Mouse (Mus musculus) neural tube, embryonic 11.5 days (tissue): ENCODE data around the gene Slc35g3. TPM values are rescaled to one million over a fixed set of nuclear protein-coding genes. Genes with fewer than 3 reads are reported as not detected.

ENCODE experiments used
- ATAC-seq: fragments of 200-750 bp; cut with Nextera tagmentation; 2 replicates; pipeline ENCODE4 v1.8.0; 2017; ENCODE audit warnings: moderate number of reproducible peaks, mild to moderate bottlenecking, moderate TSS enrichment, moderate library complexity; ENCODE audit not compliant: insufficient read depth, low FRiP score, low TSS enrichment
- DNase-seq: peaks from one replicate; pipeline ENCODE4 v3.0.0-alpha.2; 2015; ENCODE audit warnings: low spot score
- H3K27ac ChIP-seq: fragments of 300-500 bp; sonication (generic); 2 replicates; pipeline ENCODE4 v1.5.1; 2014; ENCODE audit warnings: low read depth, mild to moderate bottlenecking, low read length
- H3K27me3 ChIP-seq: fragments of 300-500 bp; sonication (generic); 2 replicates; pipeline ENCODE4 v1.6.1; 2014; ENCODE audit warnings: mild to moderate bottlenecking, low read length, mixed read lengths; ENCODE audit not compliant: control insufficient read depth, insufficient read depth
- H3K36me3 ChIP-seq: fragments of 300-500 bp; sonication (generic); 2 replicates; pipeline ENCODE4 v1.6.1; 2014; ENCODE audit warnings: mild to moderate bottlenecking, low read length, moderate library complexity, mixed read lengths; ENCODE audit not compliant: control insufficient read depth, insufficient read depth
- H3K4me1 ChIP-seq: fragments of 300-500 bp; sonication (generic); 2 replicates; pipeline ENCODE4 v1.6.1; 2014; ENCODE audit warnings: low read length, mixed read lengths; ENCODE audit not compliant: control insufficient read depth, insufficient read depth
- H3K4me2 ChIP-seq: fragments of 300-500 bp; sonication (generic); 2 replicates; pipeline ENCODE4 v1.6.1; 2014; ENCODE audit warnings: low read depth, mild to moderate bottlenecking, moderate library complexity
- H3K4me3 ChIP-seq: fragments of 300-500 bp; sonication (generic); 2 replicates; pipeline ENCODE4 v1.5.1; 2014; ENCODE audit warnings: low read depth, low read length
- H3K9ac ChIP-seq: fragments of 300-500 bp; sonication (generic); 2 replicates; pipeline ENCODE4 v1.6.1; 2014; ENCODE audit warnings: mild to moderate bottlenecking, low read length
- H3K9me3 ChIP-seq: fragments of 300-500 bp; sonication (generic); 2 replicates; pipeline ENCODE4 v1.6.1; 2016; ENCODE audit warnings: low read length; ENCODE audit not compliant: control insufficient read depth
- WGBS: fragments of 180-500 bp; shearing (Covaris S2); extraction: QIAGEN DNeasy Blood & Tissue Kit; methylation state at CpG from one replicate; pipeline ENCODE4 v1.1.7; 2014; 5-methylcytosine and 5-hydroxymethylcytosine counted together
- polyA plus RNA-seq: library from polyadenylated mRNA; unstranded; fragments of >200 nt; fragmentation: Nextera tagmentation; extraction: Ambion mirVana; gene quantifications from 2 replicates; pipeline ENCODE4 v1.2.1, GENCODE M21; 2014

The Slc35g3 gene
- polyA plus RNA-seq, 1 experiment from 2014 or later = not detected

GRCm38 (mm10) chr11:69763551-69763950, 1.8 kb upstream of the Slc35g3 start:
- Histone ChIP-seq H3K9ac (no peak overlapping the region), H3K27me3 (no peaks in the 10 kb centered on the region), H3K9me3 (no peaks in the 10 kb centered on the region), H3K36me3 (no peaks in the 10 kb centered on the region), H3K4me2 (no peak overlapping the region), H3K4me1 (peaks cover 12% of the 10 kb centered on the region), H3K4me3 (no peak overlapping the region), H3K27ac (no peak overlapping the region)
- DNase-seq (no peak), ATAC-seq (no peak)
- WGBS = 67% methylated on average over 7 of the region's 7 CpGs

GRCm38 (mm10) chr11:69760901-69761200, 917 bp downstream of the Slc35g3 start:
- H3K27me3 ChIP-seq = no peaks in the 10 kb centered on the region
- peak overlapping the region; percentile 92; the same call in 1 of the 2 replicates for H3K27ac ChIP-seq
- ATAC-seq (no peak), DNase-seq (no peak)
- no peaks in the 10 kb centered on the region for H3K36me3 ChIP-seq
- WGBS = 92% methylated on average over 7 of the region's 7 CpGs
- peaks cover 27% of the 10 kb centered on the region for H3K4me1 ChIP-seq
- no peak overlapping the region for H3K4me2 ChIP-seq
- H3K9ac ChIP-seq = no peak overlapping the region
- no peak overlapping the region for H3K4me3 ChIP-seq
- no peaks in the 10 kb centered on the region for H3K9me3 ChIP-seq

GRCm38 (mm10) chr11:69760160-69760900, 1.4 kb downstream of the Slc35g3 start:
- ATAC-seq = no peak
- peaks cover 28% of the 10 kb centered on the region for H3K4me1 ChIP-seq
- peak overlapping the region; percentile 59; the same call in 1 of the 2 replicates for H3K4me3 ChIP-seq
- H3K36me3 ChIP-seq = no peaks in the 10 kb centered on the region
- WGBS = 80% methylated on average over 14 of the region's 14 CpGs
- H3K27me3 ChIP-seq = no peaks in the 10 kb centered on the region
- H3K4me2 ChIP-seq = peak overlapping the region; percentile 93
- peak overlapping the region; percentile 92 for H3K27ac ChIP-seq
- peak overlapping the region; percentile 63 for H3K9ac ChIP-seq
- H3K9me3 ChIP-seq = no peaks in the 10 kb centered on the region
- no peak for DNase-seq

GRCm38 (mm10) chr11:69758971-69759721, 2.6 kb downstream of the Slc35g3 start:
- peak overlapping the region; percentile 59 for H3K4me3 ChIP-seq
- ATAC-seq = peak; percentile 89
- H3K27ac ChIP-seq = peak overlapping the region; percentile 92
- peak overlapping the region; percentile 63 for H3K9ac ChIP-seq
- WGBS = under 1% methylated on average over 37 of the region's 37 CpGs
- peak overlapping the region; percentile 93 for H3K4me2 ChIP-seq
- no peaks in the 10 kb centered on the region for H3K27me3 ChIP-seq
- H3K4me1 ChIP-seq = peaks cover 30% of the 10 kb centered on the region
- H3K36me3 ChIP-seq = no peaks in the 10 kb centered on the region
- H3K9me3 ChIP-seq = no peaks in the 10 kb centered on the region
- DNase-seq = peak; percentile 92

GRCm38 (mm10) chr11:69758478-69758970, 3.2 kb downstream of the Slc35g3 start, which contains the start of gene Polr2a:
Gene Polr2a, minus strand, starts transcription at chr11:69758637.
- Histone ChIP-seq H3K4me1 (peaks cover 30% of the 10 kb centered on the region), H3K27ac (peak within 1 kb of the TSS; percentile 92), H3K4me2 (peak within 1 kb of the TSS; percentile 93), H3K36me3 (no peaks in the 10 kb centered on the region), H3K9me3 (no peaks in the 10 kb centered on the region), H3K4me3 (peak within 1 kb of the TSS; percentile 59), H3K27me3 (no peaks in the 10 kb centered on the region), H3K9ac (peak within 1 kb of the TSS; percentile 63)
- WGBS = 0% methylated on average over 36 of the region's 36 CpGs
- ATAC-seq (peak; percentile 95), DNase-seq (peak; percentile 99)

- Histone ChIP-seq H3K4me1 (peaks cover 30% of the 10 kb centered on the region), H3K36me3 (no peaks in the 10 kb centered on the region), H3K4me3 (peak overlapping the region; percentile 59), H3K27me3 (no peaks in the 10 kb centered on the region), H3K4me2 (peak overlapping the region; percentile 93), H3K9me3 (no peaks in the 10 kb centered on the region), H3K27ac (peak overlapping the region; percentile 92), H3K9ac (peak overlapping the region; percentile 63)
- DNase-seq (peak; percentile 95), ATAC-seq (peak; percentile 79)
- WGBS = 0% methylated on average over 22 of the region's 26 CpGs
Measured at GRCm38 (mm10) chr11:69758090-69758456, 3.7 kb downstream of the Slc35g3 start.

GRCm38 (mm10) chr11:69757303-69758089, 4.3 kb downstream of the Slc35g3 start:
- Histone ChIP-seq H3K27ac (peak overlapping the region; percentile 92; the same call in 1 of the 2 replicates), H3K4me2 (peak overlapping the region; percentile 93), H3K9me3 (no peaks in the 10 kb centered on the region), H3K27me3 (no peaks in the 10 kb centered on the region), H3K9ac (peak overlapping the region; percentile 63), H3K36me3 (no peaks in the 10 kb centered on the region), H3K4me1 (peaks cover 30% of the 10 kb centered on the region), H3K4me3 (peak overlapping the region; percentile 59)
- no peak for DNase-seq
- no peak for ATAC-seq
- WGBS = 49% methylated on average over 9 of the region's 9 CpGs

- Histone ChIP-seq H3K4me1 (peaks cover 21% of the 10 kb centered on the region), H3K4me3 (no peak overlapping the region), H3K27ac (no peak overlapping the region), H3K36me3 (no peaks in the 10 kb centered on the region), H3K9me3 (no peaks in the 10 kb centered on the region), H3K27me3 (no peaks in the 10 kb centered on the region), H3K9ac (no peak overlapping the region), H3K4me2 (no peak overlapping the region)
- no peak for ATAC-seq
- no peak for DNase-seq
- 65% methylated on average over 3 of the region's 3 CpGs for WGBS
Measured at GRCm38 (mm10) chr11:69754701-69755100, 7.1 kb downstream of the Slc35g3 start.
